Mouse (Mus musculus) heart, embryonic 16.5 days (tissue): Measurements from ENCODE around the gene Kpna7. TPM values are rescaled to one million over a fixed set of nuclear protein-coding genes. Genes with fewer than 3 reads are reported as not detected.

Source experiments
- ATAC-seq: fragments of 200-750 bp; cut with Nextera tagmentation; replicated peaks from 2 replicates; pipeline ENCODE4 v1.8.0; 2017; ENCODE audit warnings: moderate number of reproducible peaks; ENCODE audit not compliant: insufficient read depth, low FRiP score; ENCODE audit errors: extremely low read depth
- H3K27ac ChIP-seq: fragments of 300-500 bp; sonication (generic); 2 replicates; pipeline ENCODE4 v1.5.1; 2014; ENCODE audit warnings: mild to moderate bottlenecking, low read length, control low read depth, moderate library complexity
- H3K27me3 ChIP-seq: fragments of 300-500 bp; sonication (generic); 2 replicates; pipeline ENCODE4 v1.6.1; 2014; ENCODE audit warnings: low read length, mixed read lengths; ENCODE audit not compliant: control insufficient read depth, insufficient read depth
- H3K36me3 ChIP-seq: fragments of 300-500 bp; sonication (generic); 2 replicates; pipeline ENCODE4 v1.6.1; 2014; ENCODE audit not compliant: control insufficient read depth, insufficient read depth
- H3K4me1 ChIP-seq: fragments of 300-500 bp; sonication (generic); 2 replicates; pipeline ENCODE4 v1.6.1; 2014; ENCODE audit warnings: low read length, mixed read lengths; ENCODE audit not compliant: control insufficient read depth, insufficient read depth
- H3K4me2 ChIP-seq: fragments of 300-500 bp; sonication (generic); 2 replicates; pipeline ENCODE4 v1.6.1; 2014; ENCODE audit warnings: low read depth, mild to moderate bottlenecking, control low read depth, low read length
- H3K4me3 ChIP-seq: fragments of 300-500 bp; sonication (generic); 2 replicates; pipeline ENCODE4 v1.5.1; 2014; ENCODE audit warnings: mild to moderate bottlenecking, control low read depth, low read length
- H3K9ac ChIP-seq: fragments of 300-500 bp; sonication (generic); 2 replicates; pipeline ENCODE4 v1.6.1; 2014; ENCODE audit warnings: low read length, control low read depth
- H3K9me3 ChIP-seq: fragments of 300-500 bp; sonication (generic); replicated peaks from 2 replicates; pipeline ENCODE4 v1.6.1; 2016; ENCODE audit warnings: low read length; ENCODE audit not compliant: control insufficient read depth
- WGBS: fragments of 180-500 bp; shearing (Covaris S2); extraction: QIAGEN DNeasy Blood & Tissue Kit; methylation state at CpG from one replicate; pipeline ENCODE4 v1.1.7; 2014; 5-methylcytosine and 5-hydroxymethylcytosine counted together
- polyA plus RNA-seq: library from polyadenylated mRNA; unstranded; fragments of >200 nt; fragmentation: Nextera tagmentation; extraction: Ambion mirVana; gene quantifications from 2 replicates; pipeline ENCODE4 v1.2.1, GENCODE M21; 2015

Kpna7 gene
- polyA plus RNA-seq, 1 experiment from 2014 or later, result 0.11 TPM

- Histone ChIP-seq H3K9ac (no peak overlapping the region), H3K4me2 (no peak overlapping the region), H3K4me3 (no peak overlapping the region), H3K9me3 (no peaks in the 10 kb centered on the region), H3K4me1 (peaks cover 17% of the 10 kb centered on the region), H3K27me3 (no peaks in the 10 kb centered on the region), H3K27ac (no peak overlapping the region), H3K36me3 (no peaks in the 10 kb centered on the region)
- WGBS, result 85% methylated on average over 5 of the region's 5 CpGs
- no peak for ATAC-seq
Measured at GRCm38 (mm10) chr5:144950428-144951051, 133.3 kb downstream of the Kpna7 start.

- Histone ChIP-seq H3K4me2 (no peak overlapping the region), H3K4me3 (no peak overlapping the region), H3K4me1 (peaks cover 20% of the 10 kb centered on the region), H3K27ac (no peak overlapping the region), H3K27me3 (no peaks in the 10 kb centered on the region), H3K9me3 (no peaks in the 10 kb centered on the region), H3K36me3 (no peaks in the 10 kb centered on the region), H3K9ac (no peak overlapping the region)
- WGBS, result 67% methylated on average over 4 of the region's 4 CpGs
- no peak for ATAC-seq
Measured at GRCm38 (mm10) chr5:144949856-144950255, 134.0 kb downstream of the Kpna7 start.

GRCm38 (mm10) chr5:144948422-144948821 lies 135.4 kb downstream of the Kpna7 start:
- H3K4me1 ChIP-seq, result peaks cover 17% of the 10 kb centered on the region
- H3K4me2 ChIP-seq, result no peak overlapping the region
- no peak overlapping the region for H3K4me3 ChIP-seq
- H3K36me3 ChIP-seq, result no peaks in the 10 kb centered on the region
- H3K27ac ChIP-seq, result no peak overlapping the region
- no peak overlapping the region for H3K9ac ChIP-seq
- WGBS, result 59% methylated on average over 11 of the region's 11 CpGs
- no peaks in the 10 kb centered on the region for H3K9me3 ChIP-seq
- no peaks in the 10 kb centered on the region for H3K27me3 ChIP-seq
- ATAC-seq, result no peak

GRCm38 (mm10) chr5:144948002-144948401 lies 135.8 kb downstream of the Kpna7 start:
- Histone ChIP-seq H3K4me1 (peaks cover 17% of the 10 kb centered on the region), H3K4me3 (no peak overlapping the region), H3K36me3 (no peaks in the 10 kb centered on the region), H3K9me3 (no peaks in the 10 kb centered on the region), H3K27me3 (no peaks in the 10 kb centered on the region), H3K27ac (no peak overlapping the region), H3K9ac (no peak overlapping the region), H3K4me2 (no peak overlapping the region)
- ATAC-seq, result no peak
- WGBS, result 72% methylated on average over 1 of the region's 1 CpGs

- ATAC-seq, result peak; percentile 52; the same call in 1 of the 2 replicates
- WGBS, result 53% methylated on average over 4 of the region's 4 CpGs
- peaks cover 23% of the 10 kb centered on the region for H3K4me1 ChIP-seq
Measured at GRCm38 (mm10) chr5:144946032-144946431, 137.8 kb downstream of the Kpna7 start.

GRCm38 (mm10) chr5:144944932-144945331 lies 138.9 kb downstream of the Kpna7 start:
- 81% methylated on average over 7 of the region's 7 CpGs for WGBS
- Histone ChIP-seq H3K4me1 (peaks cover 23% of the 10 kb centered on the region), H3K4me3 (no peak overlapping the region), H3K27ac (no peak overlapping the region), H3K27me3 (no peaks in the 10 kb centered on the region), H3K9ac (no peak overlapping the region), H3K9me3 (no peaks in the 10 kb centered on the region), H3K4me2 (no peak overlapping the region), H3K36me3 (no peaks in the 10 kb centered on the region)
- ATAC-seq, result no peak

More at GRCm38 (mm10) chr5:144946032-144946431, 137.8 kb downstream of the Kpna7 start:
- no peak overlapping the region for H3K27ac ChIP-seq
- H3K9me3 ChIP-seq, result no peaks in the 10 kb centered on the region
- no peak overlapping the region for H3K9ac ChIP-seq
- H3K4me3 ChIP-seq, result no peak overlapping the region
- H3K4me2 ChIP-seq, result no peak overlapping the region
- no peaks in the 10 kb centered on the region for H3K36me3 ChIP-seq
- H3K27me3 ChIP-seq, result no peaks in the 10 kb centered on the region

- H3K4me2 ChIP-seq, result no peak overlapping the region
- H3K27me3 ChIP-seq, result no peaks in the 10 kb centered on the region
- H3K36me3 ChIP-seq, result no peaks in the 10 kb centered on the region
- WGBS, result 62% methylated on average over 4 of the region's 4 CpGs
- no peak for ATAC-seq
- H3K4me3 ChIP-seq, result no peak overlapping the region
- H3K9ac ChIP-seq, result no peak overlapping the region
- H3K4me1 ChIP-seq, result peaks cover 23% of the 10 kb centered on the region
- no peaks in the 10 kb centered on the region for H3K9me3 ChIP-seq
- no peak overlapping the region for H3K27ac ChIP-seq
Measured at GRCm38 (mm10) chr5:144944370-144944769, 139.5 kb downstream of the Kpna7 start.

GRCm38 (mm10) chr5:144943346-144943745 lies 140.5 kb downstream of the Kpna7 start:
- 54% methylated on average over 6 of the region's 6 CpGs for WGBS
- Histone ChIP-seq H3K4me2 (no peak overlapping the region), H3K4me3 (no peak overlapping the region), H3K9ac (no peak overlapping the region), H3K9me3 (no peaks in the 10 kb centered on the region), H3K4me1 (peaks cover 23% of the 10 kb centered on the region), H3K27me3 (no peaks in the 10 kb centered on the region), H3K36me3 (no peaks in the 10 kb centered on the region), H3K27ac (no peak overlapping the region)
- ATAC-seq, result no peak

- H3K27me3 ChIP-seq, result no peaks in the 10 kb centered on the region
Measured at GRCm38 (mm10) chr5:144942431-144942830, 141.4 kb downstream of the Kpna7 start.

More at GRCm38 (mm10) chr5:144942431-144942830, 141.4 kb downstream of the Kpna7 start:
- Histone ChIP-seq H3K36me3 (no peaks in the 10 kb centered on the region), H3K4me3 (no peak overlapping the region), H3K4me2 (no peak overlapping the region), H3K9me3 (no peaks in the 10 kb centered on the region), H3K4me1 (peaks cover 19% of the 10 kb centered on the region), H3K27ac (no peak overlapping the region), H3K9ac (no peak overlapping the region)
- no peak for ATAC-seq
- 50% methylated on average over 9 of the region's 9 CpGs for WGBS
